Mouse (Mus musculus) gastrocnemius, postnatal 4 days (tissue): ENCODE measurements around the gene Fam189a1. TPM values are rescaled to one million over a fixed set of nuclear protein-coding genes. Genes with fewer than 3 reads are reported as not detected.

ENCODE experiments used
- DNase-seq, 2 experiments: peaks; one replicate each; pipeline ENCODE4 v3.0.0; 2021 to 2022; ENCODE audit warnings: low spot score in 2 of 2, mixed read lengths in 2 of 2
- total RNA-seq, 2 experiments: library from RNA; stranded (reverse); gene quantifications; 2 replicates each; pipeline ENCODE4 v1.2.3; 2021

The Fam189a1 gene
- total RNA-seq, 2 experiments from 2014 or later = 0.34 to 0.41 TPM

- DNase-seq = no peak
These were observed 317.1 kb downstream of the Fam189a1 start for GRCm38 (mm10) chr7:64839281-64839680.

- DNase-seq = no peak
These were observed 326.0 kb downstream of the Fam189a1 start for GRCm38 (mm10) chr7:64830214-64830995.

GRCm38 (mm10) chr7:64821081-64821480 lies 335.3 kb downstream of the Fam189a1 start:
- no peak for DNase-seq

- DNase-seq = no peak
These were observed 336.7 kb downstream of the Fam189a1 start for GRCm38 (mm10) chr7:64819683-64820082.

GRCm38 (mm10) chr7:64808876-64809275 lies 347.5 kb downstream of the Fam189a1 start:
- no peak for DNase-seq

- DNase-seq = no peak
These were observed 351.3 kb downstream of the Fam189a1 start for GRCm38 (mm10) chr7:64805100-64805499.

- no peak for DNase-seq
These were observed 360.8 kb downstream of the Fam189a1 start for GRCm38 (mm10) chr7:64795554-64795953.

GRCm38 (mm10) chr7:64792031-64792430 lies 364.3 kb downstream of the Fam189a1 start:
- peak in 1 of 2 experiments; percentile 25 for DNase-seq

GRCm38 (mm10) chr7:64791145-64791544 lies 365.2 kb downstream of the Fam189a1 start:
- DNase-seq = no peak

GRCm38 (mm10) chr7:64785040-64785439 lies 371.3 kb downstream of the Fam189a1 start:
- DNase-seq = no peak

GRCm38 (mm10) chr7:64779501-64779900 lies 376.9 kb downstream of the Fam189a1 start:
- no peak for DNase-seq

- no peak for DNase-seq
These were observed 379.5 kb downstream of the Fam189a1 start for GRCm38 (mm10) chr7:64776708-64777489.

GRCm38 (mm10) chr7:64773465-64773864 lies 382.9 kb downstream of the Fam189a1 start:
- DNase-seq = no peak

GRCm38 (mm10) chr7:64770779-64771390 lies 385.5 kb downstream of the Fam189a1 start:
- no peak for DNase-seq

- DNase-seq = no peak
These were observed 386.6 kb downstream of the Fam189a1 start for GRCm38 (mm10) chr7:64769768-64770167.

GRCm38 (mm10) chr7:64765595-64765994 lies 390.8 kb downstream of the Fam189a1 start:
- no peak for DNase-seq

GRCm38 (mm10) chr7:64755141-64755540 lies 401.2 kb downstream of the Fam189a1 start:
- DNase-seq = no peak

- no peak for DNase-seq
These were observed 402.2 kb downstream of the Fam189a1 start for GRCm38 (mm10) chr7:64754161-64754560.

GRCm38 (mm10) chr7:64753678-64754077 lies 402.7 kb downstream of the Fam189a1 start:
- no peak for DNase-seq

- no peak for DNase-seq
These were observed 404.2 kb downstream of the Fam189a1 start for GRCm38 (mm10) chr7:64752133-64752532.

- peak in 1 of 2 experiments; percentile 36 for DNase-seq
These were observed 404.9 kb downstream of the Fam189a1 start for GRCm38 (mm10) chr7:64751465-64751864.

- no peak for DNase-seq
These were observed 412.8 kb downstream of the Fam189a1 start for GRCm38 (mm10) chr7:64743610-64744009.
